Mouse (Mus musculus) heart, postnatal 0 days (tissue): ENCODE data around the gene Osbpl5. TPM values are rescaled to one million over a fixed set of nuclear protein-coding genes. Genes with fewer than 3 reads are reported as not detected.

Source experiments
- ATAC-seq: fragments of 200-750 bp; cut with Nextera tagmentation; 2 replicates; pipeline ENCODE4 v1.8.0; 2017; ENCODE audit warnings: low read depth, moderate number of reproducible peaks, moderate library complexity; ENCODE audit not compliant: insufficient read depth
- DNase-seq: peaks from one replicate; pipeline ENCODE4 v3.0.0-alpha.2; 2016; ENCODE audit warnings: low spot score
- H3K27ac ChIP-seq: fragments of 300-500 bp; sonication (generic); 2 replicates; pipeline ENCODE4 v1.5.1; 2014; ENCODE audit warnings: low read depth, mild to moderate bottlenecking
- H3K27me3 ChIP-seq: fragments of 300-500 bp; sonication (generic); 2 replicates; pipeline ENCODE4 v1.6.1; 2014; ENCODE audit warnings: low read length, mixed read lengths; ENCODE audit not compliant: control insufficient read depth, insufficient read depth
- H3K36me3 ChIP-seq: fragments of 300-500 bp; sonication (generic); replicated peaks from 2 replicates; pipeline ENCODE4 v1.6.1; 2014; ENCODE audit warnings: low read length, mixed read lengths; ENCODE audit not compliant: control insufficient read depth, insufficient read depth
- H3K4me1 ChIP-seq: fragments of 300-500 bp; sonication (generic); 2 replicates; pipeline ENCODE4 v1.6.1; 2014; ENCODE audit warnings: antibody characterized with exemption; ENCODE audit not compliant: control insufficient read depth, insufficient read depth
- H3K4me2 ChIP-seq: fragments of 300-500 bp; sonication (generic); 2 replicates; pipeline ENCODE4 v1.6.1; 2014; ENCODE audit warnings: low read depth, mild to moderate bottlenecking, low read length, moderate library complexity
- H3K4me3 ChIP-seq: fragments of 300-500 bp; sonication (generic); 2 replicates; pipeline ENCODE4 v1.5.1; 2014; ENCODE audit warnings: low read depth, low read length
- H3K9ac ChIP-seq: fragments of 300-500 bp; sonication (generic); replicated peaks from 2 replicates; pipeline ENCODE4 v1.6.1; 2014; ENCODE audit warnings: low read depth, low read length, mixed read lengths
- H3K9me3 ChIP-seq: fragments of 300-500 bp; sonication (generic); replicated peaks from 2 replicates; pipeline ENCODE4 v1.6.1; 2016; ENCODE audit warnings: low read length; ENCODE audit not compliant: control insufficient read depth
- CTCF ChIP-seq: IDR thresholded peaks from 2 replicates; pipeline ENCODE4 v1.5.1; 2016; ENCODE audit warnings: antibody characterized with exemption, control low read depth, low read depth
- EP300 ChIP-seq: IDR thresholded peaks from 2 replicates; pipeline ENCODE4 v1.6.1; 2016; ENCODE audit warnings: antibody characterized with exemption, low read depth
- WGBS: fragments of 180-500 bp; shearing (Covaris S2); extraction: QIAGEN DNeasy Blood & Tissue Kit; methylation state at CpG from one replicate; pipeline ENCODE4 v1.1.7; 2014; 5-methylcytosine and 5-hydroxymethylcytosine counted together
- polyA plus RNA-seq: library from polyadenylated mRNA; unstranded; fragments of >200 nt; fragmentation: Nextera tagmentation; extraction: Ambion mirVana; gene quantifications from 2 replicates; pipeline ENCODE4 v1.2.1, GENCODE M21; 2015
- total RNA-seq: library from RNA; depleted of rRNA; stranded (reverse); fragments of >200 nt; gene quantifications from 2 replicates; pipeline ENCODE4 v1.2.3, GENCODE M21; 2014; ENCODE audit warnings: low replicate concordance

Osbpl5 gene
- total and polyA plus RNA-seq, 2 experiments from 2014 or later: 18.1 to 58.7 TPM

GRCm38 (mm10) chr7:143776137-143776536 lies 19.4 kb upstream of the Osbpl5 start:
- ATAC-seq (no peak), DNase-seq (no peak)
- no peak overlapping the region for H3K27ac ChIP-seq
- H3K36me3 ChIP-seq: no peaks in the 10 kb centered on the region
- no peaks in the 10 kb centered on the region for H3K9me3 ChIP-seq
- no peak overlapping the region for H3K4me3 ChIP-seq
- WGBS: 38% methylated on average over 3 of the region's 3 CpGs
- no peak overlapping the region for H3K4me2 ChIP-seq
- no peak for TF ChIP-seq CTCF
- TF ChIP-seq EP300: no peak
- no peaks in the 10 kb centered on the region for H3K27me3 ChIP-seq
- H3K9ac ChIP-seq: no peak overlapping the region
- H3K4me1 ChIP-seq: 0 out of 2 replicates have a peak, but pooled peaks cover 3% of the 10 kb centered on the region

GRCm38 (mm10) chr7:143769461-143769860 lies 12.7 kb upstream of the Osbpl5 start:
- no peaks in the 10 kb centered on the region for H3K36me3 ChIP-seq
- peaks cover 23% of the 10 kb centered on the region for H3K27me3 ChIP-seq
- 41% methylated on average over 1 of the region's 1 CpGs for WGBS
- no peak overlapping the region for H3K4me3 ChIP-seq
- ATAC-seq: no peak
- no peak overlapping the region for H3K9ac ChIP-seq
- no peak for DNase-seq
- H3K27ac ChIP-seq: no peak overlapping the region
- H3K4me2 ChIP-seq: no peak overlapping the region
- H3K9me3 ChIP-seq: no peaks in the 10 kb centered on the region
- H3K4me1 ChIP-seq: no peaks in the 10 kb centered on the region
- TF ChIP-seq CTCF (no peak), EP300 (no peak)

GRCm38 (mm10) chr7:143768267-143768666 lies 11.5 kb upstream of the Osbpl5 start:
- TF ChIP-seq EP300: no peak
- no peak for TF ChIP-seq CTCF
- WGBS: 58% methylated on average over 6 of the region's 6 CpGs

GRCm38 (mm10) chr7:143766893-143767292 lies 10.1 kb upstream of the Osbpl5 start, which contains the start of gene Mrgprg:
Mrgprg (minus strand) TSS chr7:143766993.
- peaks cover 31% of the 10 kb centered on the region for H3K27me3 ChIP-seq
- TF ChIP-seq CTCF: no peak
- TF ChIP-seq EP300: no peak
- 37% methylated on average over 6 of the region's 6 CpGs for WGBS
- H3K4me1 ChIP-seq: no peaks in the 10 kb centered on the region
- no peak within 1 kb of the TSS for H3K9ac ChIP-seq
- H3K4me3 ChIP-seq: no peak within 1 kb of the TSS
- ATAC-seq: no peak
- DNase-seq: no peak
- no peaks in the 10 kb centered on the region for H3K36me3 ChIP-seq
- no peaks in the 10 kb centered on the region for H3K9me3 ChIP-seq
- no peak within 1 kb of the TSS for H3K27ac ChIP-seq
- H3K4me2 ChIP-seq: no peak within 1 kb of the TSS

More at GRCm38 (mm10) chr7:143768267-143768666, 11.5 kb upstream of the Osbpl5 start:
- Histone ChIP-seq H3K9ac (no peak overlapping the region), H3K27ac (no peak overlapping the region), H3K36me3 (no peaks in the 10 kb centered on the region), H3K27me3 (peaks cover 28% of the 10 kb centered on the region), H3K4me2 (no peak overlapping the region), H3K9me3 (no peaks in the 10 kb centered on the region), H3K4me1 (no peaks in the 10 kb centered on the region), H3K4me3 (no peak overlapping the region)
- no peak for ATAC-seq
- DNase-seq: no peak

- Histone ChIP-seq H3K9ac (no peak overlapping the region), H3K27me3 (peaks cover 31% of the 10 kb centered on the region), H3K4me1 (no peaks in the 10 kb centered on the region), H3K36me3 (no peaks in the 10 kb centered on the region), H3K27ac (no peak overlapping the region), H3K4me3 (no peak overlapping the region), H3K9me3 (no peaks in the 10 kb centered on the region), H3K4me2 (no peak overlapping the region)
- WGBS: 61% methylated on average over 19 of the region's 19 CpGs
- no peak for TF ChIP-seq EP300
- TF ChIP-seq CTCF: no peak
- no peak for ATAC-seq
- DNase-seq: no peak
Observed at GRCm38 (mm10) chr7:143764876-143765530, 8.2 kb upstream of the Osbpl5 start.

GRCm38 (mm10) chr7:143763794-143764193 lies 7.0 kb upstream of the Osbpl5 start:
- Histone ChIP-seq H3K9me3 (no peaks in the 10 kb centered on the region), H3K27ac (no peak overlapping the region), H3K4me3 (no peak overlapping the region), H3K4me1 (no peaks in the 10 kb centered on the region), H3K36me3 (no peaks in the 10 kb centered on the region), H3K4me2 (no peak overlapping the region), H3K9ac (no peak overlapping the region), H3K27me3 (peaks cover 28% of the 10 kb centered on the region)
- peak; percentile 53 for DNase-seq
- no peak for TF ChIP-seq EP300
- TF ChIP-seq CTCF: peak; percentile 74
- ATAC-seq: peak; percentile 40; the same call in 1 of the 2 replicates
- WGBS: 11% methylated on average over 3 of the region's 3 CpGs
